Mouse (Mus musculus) telencephalon, adult 2 months (tissue): ENCODE data around the gene E2f2.

ENCODE experiments used
- DNase-seq: peaks from one replicate; pipeline ENCODE4 v3.0.0-alpha.2; 2011; ENCODE audit warnings: low read depth, low spot score

Gene E2f2

GRCm38 (mm10) chr4:136199562-136200292, 27.5 kb downstream of the E2f2 start:
- no peak for DNase-seq

- no peak for DNase-seq
Measured at GRCm38 (mm10) chr4:136202509-136202908, 30.3 kb downstream of the E2f2 start.

GRCm38 (mm10) chr4:136204775-136205174, 32.6 kb downstream of the E2f2 start:
- DNase-seq = no peak

GRCm38 (mm10) chr4:136206033-136206893, 34.1 kb downstream of the E2f2 start, which contains the start of gene Asap3:
TSS of gene Asap3 (plus strand) at chr4:136206365.
- DNase-seq = peak; percentile 59

GRCm38 (mm10) chr4:136206943-136207342, 34.7 kb downstream of the E2f2 start:
- no peak for DNase-seq

- DNase-seq = no peak
Measured at GRCm38 (mm10) chr4:136210931-136211330, 38.7 kb downstream of the E2f2 start.

GRCm38 (mm10) chr4:136213629-136214028, 41.4 kb downstream of the E2f2 start:
- no peak for DNase-seq

GRCm38 (mm10) chr4:136214828-136215227, 42.6 kb downstream of the E2f2 start:
- no peak for DNase-seq

- DNase-seq = no peak
Measured at GRCm38 (mm10) chr4:136215576-136215975, 43.4 kb downstream of the E2f2 start.

- no peak for DNase-seq
Measured at GRCm38 (mm10) chr4:136217063-136217462, 44.9 kb downstream of the E2f2 start.

- no peak for DNase-seq
Measured at GRCm38 (mm10) chr4:136218595-136219214, 46.5 kb downstream of the E2f2 start.

- no peak for DNase-seq
Measured at GRCm38 (mm10) chr4:136220133-136220775, 48.1 kb downstream of the E2f2 start.

GRCm38 (mm10) chr4:136223549-136224239, 51.5 kb downstream of the E2f2 start:
- DNase-seq = peak; percentile 36

GRCm38 (mm10) chr4:136224240-136224559, 52.0 kb downstream of the E2f2 start:
- DNase-seq = no peak

GRCm38 (mm10) chr4:136224677-136225460, 52.7 kb downstream of the E2f2 start:
- no peak for DNase-seq

- DNase-seq = no peak
Measured at GRCm38 (mm10) chr4:136227408-136227807, 55.2 kb downstream of the E2f2 start.

- no peak for DNase-seq
Measured at GRCm38 (mm10) chr4:136228640-136229039, 56.4 kb downstream of the E2f2 start.

- no peak for DNase-seq
Measured at GRCm38 (mm10) chr4:136238669-136239068, 66.5 kb downstream of the E2f2 start.

- no peak for DNase-seq
Measured at GRCm38 (mm10) chr4:136239111-136239510, 66.9 kb downstream of the E2f2 start.

- peak; percentile 36 for DNase-seq
Measured at GRCm38 (mm10) chr4:136239622-136240021, 67.4 kb downstream of the E2f2 start.
